Mouse (Mus musculus): ENCODE results near the gene Shd. TPM values are rescaled to one million over a fixed set of nuclear protein-coding genes. Genes with fewer than 3 reads are reported as not detected.

Gene Shd
- polyA plus RNA-seq, 1 experiment from 2014 or later, result 19.9 TPM

- ATAC-seq (ENCODE audit: insufficient number of reproducible peaks, low FRiP score, low TSS enrichment, low read depth), result no peak
- Histone ChIP-seq H3K4me1 (peaks cover 12% of the 10 kb centered on the region), H3K36me3 (no peaks in the 10 kb centered on the region), H3K27me3 (peaks cover 26% of the 10 kb centered on the region), H3K27ac (no peak within 1 kb of the TSS), H3K9me3 (no peaks in the 10 kb centered on the region), H3K4me3 (no peak within 1 kb of the TSS), H3K4me2 (no peak within 1 kb of the TSS), H3K9ac (no peak within 1 kb of the TSS)
- 70% methylated on average over 6 of the region's 6 CpGs for WGBS
Measured at GRCm38 (mm10) chr17:55952447-55953027, 17.7 kb upstream of the Shd start, which contains the start of gene Ebi3. TSS of gene Ebi3 (plus strand) at chr17:55952640.

- Histone ChIP-seq H3K4me3 (no peak overlapping the region), H3K9me3 (no peaks in the 10 kb centered on the region), H3K36me3 (no peaks in the 10 kb centered on the region), H3K4me2 (no peak overlapping the region), H3K27me3 (peaks cover 26% of the 10 kb centered on the region), H3K4me1 (peaks cover 20% of the 10 kb centered on the region), H3K27ac (no peak overlapping the region), H3K9ac (no peak overlapping the region)
- ATAC-seq (ENCODE audit: insufficient number of reproducible peaks, low FRiP score, low TSS enrichment, low read depth), result no peak
- WGBS, result 73% methylated on average over 6 of the region's 6 CpGs
Measured at GRCm38 (mm10) chr17:55953751-55954150, 16.5 kb upstream of the Shd start.

GRCm38 (mm10) chr17:55954229-55954628, 16.0 kb upstream of the Shd start:
- no peak overlapping the region for H3K9ac ChIP-seq
- H3K4me3 ChIP-seq, result no peak overlapping the region
- peaks cover 26% of the 10 kb centered on the region for H3K27me3 ChIP-seq
- H3K9me3 ChIP-seq, result no peaks in the 10 kb centered on the region
- H3K36me3 ChIP-seq, result no peaks in the 10 kb centered on the region
- 37% methylated on average over 16 of the region's 16 CpGs for WGBS
- no peak overlapping the region for H3K4me2 ChIP-seq
- no peak overlapping the region for H3K27ac ChIP-seq
- H3K4me1 ChIP-seq, result peaks cover 20% of the 10 kb centered on the region
- ATAC-seq (ENCODE audit: insufficient number of reproducible peaks, low FRiP score, low TSS enrichment, low read depth), result no peak

GRCm38 (mm10) chr17:55956129-55956528, 14.1 kb upstream of the Shd start:
- Histone ChIP-seq H3K4me1 (peaks cover 27% of the 10 kb centered on the region), H3K4me3 (peak overlapping the region; percentile 47), H3K9me3 (no peaks in the 10 kb centered on the region), H3K9ac (0 out of 2 replicates have a peak overlapping the region, but pooled peaks have one; percentile 33), H3K27me3 (peaks cover 19% of the 10 kb centered on the region), H3K27ac (no peak overlapping the region), H3K4me2 (peak overlapping the region; percentile 76), H3K36me3 (peaks cover 4% of the 10 kb centered on the region)
- no peak for ATAC-seq (ENCODE audit: insufficient number of reproducible peaks, low FRiP score, low TSS enrichment, low read depth)
- WGBS, result 2% methylated on average over 26 of the region's 26 CpGs

GRCm38 (mm10) chr17:55956591-55956990, 13.7 kb upstream of the Shd start:
- 32% methylated on average over 6 of the region's 6 CpGs for WGBS
- Histone ChIP-seq H3K9me3 (no peaks in the 10 kb centered on the region), H3K27ac (no peak overlapping the region), H3K4me1 (peaks cover 27% of the 10 kb centered on the region), H3K9ac (no peak overlapping the region), H3K27me3 (peaks cover 15% of the 10 kb centered on the region), H3K36me3 (peaks cover 9% of the 10 kb centered on the region), H3K4me3 (peak overlapping the region; percentile 47), H3K4me2 (peak overlapping the region; percentile 76)
- no peak for ATAC-seq (ENCODE audit: insufficient number of reproducible peaks, low FRiP score, low TSS enrichment, low read depth)

GRCm38 (mm10) chr17:55957168-55957567, 13.1 kb upstream of the Shd start:
- 0 out of 2 replicates have a peak overlapping the region, but pooled peaks have one; percentile 8 for H3K9ac ChIP-seq
- 15% methylated on average over 9 of the region's 9 CpGs for WGBS

GRCm38 (mm10) chr17:55957726-55958583, 12.3 kb upstream of the Shd start:
- H3K4me2 ChIP-seq, result peak overlapping the region; percentile 70
- peak overlapping the region; percentile 26; the same call in 1 of the 2 replicates for H3K9ac ChIP-seq
- no peaks in the 10 kb centered on the region for H3K9me3 ChIP-seq
- peaks cover 28% of the 10 kb centered on the region for H3K4me1 ChIP-seq
- H3K4me3 ChIP-seq, result peak overlapping the region; percentile 62
- peaks cover 15% of the 10 kb centered on the region for H3K27me3 ChIP-seq
- H3K27ac ChIP-seq, result peak overlapping the region; percentile 98
- no peak for ATAC-seq (ENCODE audit: insufficient number of reproducible peaks, low FRiP score, low TSS enrichment, low read depth)
- H3K36me3 ChIP-seq, result peaks cover 18% of the 10 kb centered on the region
- WGBS, result 81% methylated on average over 13 of the region's 13 CpGs

More at GRCm38 (mm10) chr17:55957168-55957567, 13.1 kb upstream of the Shd start:
- Histone ChIP-seq H3K9me3 (no peaks in the 10 kb centered on the region), H3K4me3 (no peak overlapping the region), H3K27me3 (peaks cover 15% of the 10 kb centered on the region), H3K4me2 (no peak overlapping the region), H3K36me3 (peaks cover 15% of the 10 kb centered on the region), H3K27ac (no peak overlapping the region; the same call in 1 of the 2 replicates), H3K4me1 (peaks cover 27% of the 10 kb centered on the region)
- ATAC-seq (ENCODE audit: insufficient number of reproducible peaks, low FRiP score, low TSS enrichment, low read depth), result no peak

- Histone ChIP-seq H3K27ac (peak overlapping the region; percentile 98), H3K27me3 (peaks cover 15% of the 10 kb centered on the region), H3K36me3 (peaks cover 18% of the 10 kb centered on the region), H3K4me2 (peak overlapping the region; percentile 70), H3K9me3 (no peaks in the 10 kb centered on the region), H3K9ac (peak overlapping the region; percentile 26; the same call in 1 of the 2 replicates), H3K4me3 (peak overlapping the region; percentile 62), H3K4me1 (peaks cover 32% of the 10 kb centered on the region)
- WGBS, result 27% methylated on average over 2 of the region's 2 CpGs
- ATAC-seq (ENCODE audit: insufficient number of reproducible peaks, low FRiP score, low TSS enrichment, low read depth), result no peak
Measured at GRCm38 (mm10) chr17:55958584-55958886, 11.7 kb upstream of the Shd start.

GRCm38 (mm10) chr17:55958918-55959728, 11.1 kb upstream of the Shd start, which contains the start of gene Yju2:
TSS of gene Yju2 (plus strand) at chr17:55959099.
- Histone ChIP-seq H3K4me1 (peaks cover 32% of the 10 kb centered on the region), H3K4me2 (peak within 1 kb of the TSS; percentile 70), H3K9me3 (no peaks in the 10 kb centered on the region), H3K9ac (peak within 1 kb of the TSS; percentile 39), H3K4me3 (peak within 1 kb of the TSS; percentile 62), H3K27ac (peak within 1 kb of the TSS; percentile 98), H3K36me3 (peaks cover 23% of the 10 kb centered on the region), H3K27me3 (peaks cover 10% of the 10 kb centered on the region)
- peak; percentile 91 for ATAC-seq (ENCODE audit: insufficient number of reproducible peaks, low FRiP score, low TSS enrichment, low read depth)
- under 1% methylated on average over 45 of the region's 46 CpGs for WGBS

- 70% methylated on average over 10 of the region's 10 CpGs for WGBS
- no peak for ATAC-seq (ENCODE audit: insufficient number of reproducible peaks, low FRiP score, low TSS enrichment, low read depth)
- Histone ChIP-seq H3K27ac (peak overlapping the region; percentile 98), H3K9me3 (no peaks in the 10 kb centered on the region), H3K36me3 (peaks cover 33% of the 10 kb centered on the region), H3K27me3 (peaks cover under 1% of the 10 kb centered on the region; the same call in 1 of the 2 replicates), H3K4me2 (peak overlapping the region; percentile 50), H3K9ac (peak overlapping the region; percentile 39; the same call in 1 of the 2 replicates), H3K4me3 (peak overlapping the region; percentile 62), H3K4me1 (peaks cover 32% of the 10 kb centered on the region)
Measured at GRCm38 (mm10) chr17:55959946-55960740, 10.1 kb upstream of the Shd start.

GRCm38 (mm10) chr17:55960791-55961190, 9.5 kb upstream of the Shd start:
- Histone ChIP-seq H3K36me3 (peaks cover 38% of the 10 kb centered on the region), H3K27ac (no peak overlapping the region), H3K9ac (no peak overlapping the region), H3K4me2 (no peak overlapping the region), H3K4me3 (no peak overlapping the region), H3K4me1 (peaks cover 32% of the 10 kb centered on the region), H3K9me3 (no peaks in the 10 kb centered on the region), H3K27me3 (no peaks in the 10 kb centered on the region)
- ATAC-seq (ENCODE audit: insufficient number of reproducible peaks, low FRiP score, low TSS enrichment, low read depth), result no peak

Measured in limb, embryonic 15.5 days (tissue).